Mouse (Mus musculus) limb, embryonic 11.5 days (tissue): ENCODE measurements at regions not wholly inside any gene's neighbourhood (a gene's known extent, or its start where the extent isn't known, plus 50 kb on each side); places are given as distances from the start of the nearest gene placed in this dataset.

Experiments used
- ATAC-seq: fragments of 200-750 bp; cut with Nextera tagmentation; 2 replicates; pipeline ENCODE4 v1.8.0; 2017; ENCODE audit warnings: low read depth; ENCODE audit not compliant: insufficient number of reproducible peaks, low FRiP score, low TSS enrichment
- DNase-seq: peaks from one replicate; pipeline ENCODE4 v3.0.0-alpha.2; 2015; ENCODE audit warnings: low spot score
- H3K27ac ChIP-seq: fragments of 300-500 bp; sonication (generic); replicated peaks from 2 replicates; pipeline ENCODE4 v1.5.1; 2014; ENCODE audit warnings: low read depth, mild to moderate bottlenecking, low read length
- H3K27me3 ChIP-seq: fragments of 300-500 bp; sonication (generic); 2 replicates; pipeline ENCODE4 v1.6.1; 2014; ENCODE audit warnings: mild to moderate bottlenecking, low read length, mixed read lengths; ENCODE audit not compliant: control insufficient read depth, insufficient read depth
- H3K36me3 ChIP-seq: fragments of 300-500 bp; sonication (generic); 2 replicates; pipeline ENCODE4 v1.6.1; 2014; ENCODE audit warnings: mild to moderate bottlenecking, low read length, moderate library complexity, mixed read lengths; ENCODE audit not compliant: control insufficient read depth, insufficient read depth
- H3K4me1 ChIP-seq: fragments of 300-500 bp; sonication (generic); 2 replicates; pipeline ENCODE4 v1.6.1; 2014; ENCODE audit warnings: low read length, mixed read lengths; ENCODE audit not compliant: control insufficient read depth, insufficient read depth
- H3K4me2 ChIP-seq: fragments of 300-500 bp; sonication (generic); 2 replicates; pipeline ENCODE4 v1.6.1; 2014; ENCODE audit warnings: low read depth, mild to moderate bottlenecking, moderate library complexity; ENCODE audit not compliant: severe bottlenecking
- H3K4me3 ChIP-seq: fragments of 300-500 bp; sonication (generic); 2 replicates; pipeline ENCODE4 v1.5.1; 2014; ENCODE audit warnings: low read depth, low read length
- H3K9ac ChIP-seq: fragments of 300-500 bp; sonication (generic); 2 replicates; pipeline ENCODE4 v1.6.1; 2014; ENCODE audit warnings: mild to moderate bottlenecking, low read length
- H3K9me3 ChIP-seq: fragments of 300-500 bp; sonication (generic); 2 replicates; pipeline ENCODE4 v1.6.1; 2016; ENCODE audit warnings: low read length; ENCODE audit not compliant: control insufficient read depth
- WGBS: fragments of 180-500 bp; shearing (Covaris S2); extraction: QIAGEN DNeasy Blood & Tissue Kit; methylation state at CpG from one replicate; pipeline ENCODE4 v1.1.7; 2014; 5-methylcytosine and 5-hydroxymethylcytosine counted together

DNA sequence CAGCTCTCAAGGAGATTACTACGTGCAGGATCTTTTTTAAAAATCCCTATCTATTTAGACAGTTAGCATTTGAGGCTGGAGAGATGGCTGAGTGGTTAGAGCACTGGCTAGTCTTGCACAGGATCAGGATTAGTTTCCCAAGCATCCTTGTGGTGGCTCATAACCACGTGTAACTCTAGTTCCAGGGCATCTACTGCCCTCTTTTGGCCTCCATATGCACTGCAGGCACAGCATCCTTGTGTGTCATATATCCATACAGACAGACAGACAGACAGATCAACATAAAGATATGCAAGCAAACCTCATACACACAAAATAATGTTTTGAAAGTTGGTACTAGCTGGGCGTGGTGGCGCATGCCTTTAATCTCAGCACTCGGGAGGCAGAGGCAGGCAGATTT, 53.3 kb upstream of the Zfp280d start:
- 84% methylated on average over 5 of the region's 5 CpGs for WGBS
- Histone ChIP-seq H3K9ac (no peak overlapping the region), H3K27ac (no peak overlapping the region), H3K27me3 (no peaks in the 10 kb centered on the region), H3K4me1 (no peaks in the 10 kb centered on the region), H3K36me3 (no peaks in the 10 kb centered on the region), H3K4me3 (no peak overlapping the region), H3K4me2 (no peak overlapping the region), H3K9me3 (no peaks in the 10 kb centered on the region)
- ATAC-seq: no peak
- DNase-seq: no peak
